Comparison of ENCODE assay signal across 11 mouse cellular contexts in the genomic region with DNA sequence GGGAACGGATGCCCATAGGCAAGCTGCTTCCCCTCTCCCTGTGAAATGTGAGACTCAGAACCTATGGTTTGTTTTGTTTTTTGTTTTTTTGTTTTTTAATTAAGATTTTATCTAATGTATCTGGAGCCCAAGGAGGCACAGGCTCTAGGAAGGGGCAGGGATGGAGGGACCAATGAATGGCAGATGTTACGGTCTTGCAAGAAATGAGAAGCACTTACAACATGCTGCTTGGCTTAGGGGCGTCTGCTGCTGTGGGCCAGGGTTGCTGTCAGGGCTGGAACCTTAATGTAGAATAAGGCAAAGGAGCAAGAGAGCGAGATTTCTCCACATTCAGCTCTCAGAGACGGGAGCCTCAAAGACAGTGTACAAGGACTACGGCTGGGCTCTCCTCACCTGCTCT. TPM values are rescaled to one million over a fixed set of nuclear protein-coding genes. Genes with fewer than 3 reads are reported as not detected.
DNase-seq lines count a peak whose midpoint lies in the region; ATAC-seq and TF ChIP-seq lines count a peak whose summit lies in the region.
"Had no signal": no experiment of that assay in that cellular context is flagged by ENCODE, and none has a peak within 500 bp of the region (broad histone marks: within the 10 kb centered on the region; RNA-seq: fewer than 3 reads in every experiment).

No protein-coding gene starts in this region.

- no peak for DNase-seq in forebrain, embryonic 10.5 days (ENCODE audit: extremely low spot score, low spot score)
- DNase-seq in lung, adult 18-20 months, result no peak
- no peak for DNase-seq in forebrain, postnatal 0 days
- DNase-seq in adrenal gland, adult 18-20 months (ENCODE audit: low spot score in 2 of 2), result no peak
- DNase-seq in cerebellum, postnatal 25 days, result no peak
- DNase-seq: lung, postnatal 36 days had no signal

- no peak overlapping the region for H3K9ac ChIP-seq in forebrain, embryonic 16.5 days (replicated peaks; ENCODE audit: low read depth, low read length)
- H3K9ac ChIP-seq in lung, embryonic 15.5 days, result no peak overlapping the region
- no peak overlapping the region for H3K9ac ChIP-seq in forebrain, postnatal 0 days
- no peak overlapping the region for H3K9ac ChIP-seq in neural tube, embryonic 13.5 days

- peaks cover 50% of the 10 kb centered on the region for H3K4me1 ChIP-seq in forebrain, embryonic 10.5 days
- H3K4me1 ChIP-seq in forebrain, embryonic 16.5 days (replicated peaks; ENCODE audit: control insufficient read depth, insufficient read depth, low read length), result peaks cover 36% of the 10 kb centered on the region
- H3K4me1 ChIP-seq in lung, embryonic 15.5 days, result peaks cover 46% of the 10 kb centered on the region
- 0 out of 2 replicates have a peak, but pooled peaks cover 18% of the 10 kb centered on the region for H3K4me1 ChIP-seq in forebrain, postnatal 0 days (ENCODE audit: insufficient read depth)
- peaks cover 49% of the 10 kb centered on the region for H3K4me1 ChIP-seq in neural tube, embryonic 13.5 days (replicated peaks)

- no peak overlapping the region for H3K4me2 ChIP-seq in forebrain, embryonic 16.5 days (ENCODE audit: low read length)
- no peak overlapping the region for H3K4me2 ChIP-seq in lung, embryonic 15.5 days
- H3K4me2 ChIP-seq in forebrain, postnatal 0 days (ENCODE audit: low read depth), result no peak overlapping the region
- no peak overlapping the region for H3K4me2 ChIP-seq in neural tube, embryonic 13.5 days

- no peak for TF ChIP-seq CTCF in forebrain, postnatal 0 days (IDR thresholded peaks at IDR 0.05; ENCODE audit: low read depth)

- H3K27ac ChIP-seq in forebrain, embryonic 10.5 days, result peak overlapping the region; percentile 73
- no peak overlapping the region; the same call in 1 of the 2 replicates for H3K27ac ChIP-seq in forebrain, embryonic 16.5 days (ENCODE audit: low read length)
- 0 out of 2 replicates have a peak overlapping the region, but pooled peaks have one; percentile 21 for H3K27ac ChIP-seq in lung, embryonic 15.5 days
- H3K27ac ChIP-seq in forebrain, postnatal 0 days (ENCODE audit: low read depth, low read length), result peak overlapping the region; percentile 57; the same call in 1 of the 2 replicates
- H3K27ac ChIP-seq in neural tube, embryonic 13.5 days (replicated peaks), result peak overlapping the region; percentile 77

- peaks cover 46% of the 10 kb centered on the region for H3K27me3 ChIP-seq in forebrain, embryonic 10.5 days (ENCODE audit: poor library complexity, severe bottlenecking)
- no peaks in the 10 kb centered on the region for H3K27me3 ChIP-seq in forebrain, embryonic 16.5 days (replicated peaks; ENCODE audit: control insufficient read depth, insufficient read depth, low read length)
- H3K27me3 ChIP-seq in lung, embryonic 15.5 days, result peaks cover 17% of the 10 kb centered on the region
- no peaks in the 10 kb centered on the region for H3K27me3 ChIP-seq in forebrain, postnatal 0 days (ENCODE audit: insufficient read depth, low read length)
- peaks cover under 1% of the 10 kb centered on the region for H3K27me3 ChIP-seq in neural tube, embryonic 13.5 days

- ATAC-seq in forebrain, embryonic 16.5 days, result no peak
- no peak for ATAC-seq in lung, embryonic 15.5 days (ENCODE audit: borderline replicate concordance, extremely low read depth, low FRiP score, low TSS enrichment)
- no peak for ATAC-seq in forebrain, postnatal 0 days
- no peak for ATAC-seq in neural tube, embryonic 13.5 days (ENCODE audit: low read depth)

- 75% methylated on average over 6 of the region's 6 CpGs for WGBS in forebrain, embryonic 10.5 days
- 47% methylated on average over 6 of the region's 6 CpGs for WGBS in forebrain, embryonic 16.5 days
- 59% methylated on average over 6 of the region's 6 CpGs for WGBS in lung, embryonic 15.5 days
- 53% methylated on average over 6 of the region's 6 CpGs for WGBS in forebrain, postnatal 0 days
- 73% methylated on average over 6 of the region's 6 CpGs for WGBS in neural tube, embryonic 13.5 days

- H3K36me3 ChIP-seq in forebrain, embryonic 10.5 days (replicated peaks), result no peaks in the 10 kb centered on the region
- no peaks in the 10 kb centered on the region for H3K36me3 ChIP-seq in forebrain, embryonic 16.5 days (ENCODE audit: control insufficient read depth, insufficient read depth)
- no peaks in the 10 kb centered on the region for H3K36me3 ChIP-seq in lung, embryonic 15.5 days
- H3K36me3 ChIP-seq in forebrain, postnatal 0 days (ENCODE audit: insufficient read depth), result peaks cover 30% of the 10 kb centered on the region
- peaks cover 41% of the 10 kb centered on the region for H3K36me3 ChIP-seq in neural tube, embryonic 13.5 days

- no peaks in the 10 kb centered on the region for H3K9me3 ChIP-seq in forebrain, embryonic 10.5 days
- no peaks in the 10 kb centered on the region for H3K9me3 ChIP-seq in forebrain, embryonic 16.5 days (ENCODE audit: control insufficient read depth, low read length)
- no peaks in the 10 kb centered on the region for H3K9me3 ChIP-seq in lung, embryonic 15.5 days
- no peaks in the 10 kb centered on the region for H3K9me3 ChIP-seq in forebrain, postnatal 0 days (ENCODE audit: low read length)
- no peaks in the 10 kb centered on the region for H3K9me3 ChIP-seq in neural tube, embryonic 13.5 days

- no peak overlapping the region for H3K4me3 ChIP-seq in forebrain, embryonic 10.5 days
- no peak overlapping the region for H3K4me3 ChIP-seq in forebrain, embryonic 16.5 days (replicated peaks; ENCODE audit: low read length)
- H3K4me3 ChIP-seq in lung, embryonic 15.5 days, result no peak overlapping the region
- no peak overlapping the region for H3K4me3 ChIP-seq in forebrain, postnatal 0 days (ENCODE audit: low read depth, low read length)
- no peak overlapping the region for H3K4me3 ChIP-seq in neural tube, embryonic 13.5 days
- H3K4me3 ChIP-seq: myocyte had no signal

RNA-seq across cellular contexts. Expression of a gene that starts 4.6 kb away (rescaled TPM):
- polyA plus RNA-seq in forebrain, embryonic 10.5 days (2016; fragmentation: Nextera tagmentation; extraction: Ambion mirVana), result 1.1 TPM in 2 replicates
- 18.0 and 23.4 TPM in 2 replicates for polyA plus RNA-seq in forebrain, embryonic 16.5 days (2015; fragmentation: Nextera tagmentation; extraction: Ambion mirVana)
- 0.72 and 1.1 TPM in 2 replicates for polyA plus RNA-seq in lung, embryonic 15.5 days (2015; fragmentation: Nextera tagmentation; extraction: Ambion mirVana)
- total RNA-seq in forebrain, postnatal 0 days (2014; rRNA removed), result 20.0 and 24.2 TPM in 2 replicates
- polyA plus RNA-seq in forebrain, postnatal 0 days (2015; fragmentation: Nextera tagmentation; extraction: Ambion mirVana), result 17.9 and 23.2 TPM in 2 replicates
- polyA plus RNA-seq in neural tube, embryonic 13.5 days (2015; fragmentation: Nextera tagmentation; extraction: Ambion mirVana), result 22.2 and 24.0 TPM in 2 replicates
- under 1 TPM; 0.32 to 0.40 TPM for total RNA-seq in adrenal gland, adult 18-20 months (2021)
- total RNA-seq: granulocyte monocyte progenitor cell, adult 5-6 weeks had no signal

RNA-seq across cellular contexts. Expression of a gene that starts 5.8 kb away (rescaled TPM):
- polyA plus RNA-seq in forebrain, embryonic 10.5 days (2016; fragmentation: Nextera tagmentation; extraction: Ambion mirVana), result 1.6 and 2.3 TPM in 2 replicates
- 0.53 and 1.0 TPM in 2 replicates for polyA plus RNA-seq in forebrain, embryonic 16.5 days (2015; fragmentation: Nextera tagmentation; extraction: Ambion mirVana)
- 1.2 and 2.0 TPM in 2 replicates for polyA plus RNA-seq in lung, embryonic 15.5 days (2015; fragmentation: Nextera tagmentation; extraction: Ambion mirVana)
- 1.0 and 3.8 TPM in 2 replicates for total RNA-seq in forebrain, postnatal 0 days (2014; rRNA removed)
- polyA plus RNA-seq in forebrain, postnatal 0 days (2015; fragmentation: Nextera tagmentation; extraction: Ambion mirVana), result 0.86 and 2.3 TPM in 2 replicates
- polyA plus RNA-seq in neural tube, embryonic 13.5 days (2015; fragmentation: Nextera tagmentation; extraction: Ambion mirVana), result 0.40 and 1.6 TPM in 2 replicates
- total RNA-seq in adrenal gland, adult 18-20 months (2021), result 1 to 10 TPM in 1 of 2 experiments, not detected in 1; 1.2 TPM

RNA-seq across cellular contexts. Expression of a gene that starts 33.6 kb away (rescaled TPM):
- 0.21 and 0.97 TPM in 2 replicates for polyA plus RNA-seq in forebrain, embryonic 10.5 days (2016; fragmentation: Nextera tagmentation; extraction: Ambion mirVana)
- polyA plus RNA-seq in forebrain, embryonic 16.5 days (2015; fragmentation: Nextera tagmentation; extraction: Ambion mirVana), result 2.0 and 3.7 TPM in 2 replicates
- polyA plus RNA-seq in lung, embryonic 15.5 days (2015; fragmentation: Nextera tagmentation; extraction: Ambion mirVana), result 1.3 and 2.9 TPM in 2 replicates
- total RNA-seq in forebrain, postnatal 0 days (2014; rRNA removed), result 3.2 and 4.3 TPM in 2 replicates
- 1.5 and 2.6 TPM in 2 replicates for polyA plus RNA-seq in forebrain, postnatal 0 days (2015; fragmentation: Nextera tagmentation; extraction: Ambion mirVana)
- 1.6 and 2.4 TPM in 2 replicates for polyA plus RNA-seq in neural tube, embryonic 13.5 days (2015; fragmentation: Nextera tagmentation; extraction: Ambion mirVana)
- 1 to 10 TPM; 3.7 to 5.2 TPM for total RNA-seq in adrenal gland, adult 18-20 months (2021)

RNA-seq across cellular contexts. Expression of a gene that starts 37.8 kb away (rescaled TPM):
- 28.6 and 34.3 TPM in 2 replicates for polyA plus RNA-seq in forebrain, embryonic 10.5 days (2016; fragmentation: Nextera tagmentation; extraction: Ambion mirVana)
- polyA plus RNA-seq in forebrain, embryonic 16.5 days (2015; fragmentation: Nextera tagmentation; extraction: Ambion mirVana), result 17.3 and 22.2 TPM in 2 replicates
- 23.6 and 24.5 TPM in 2 replicates for polyA plus RNA-seq in lung, embryonic 15.5 days (2015; fragmentation: Nextera tagmentation; extraction: Ambion mirVana)
- 36.2 and 44.9 TPM in 2 replicates for total RNA-seq in forebrain, postnatal 0 days (2014; rRNA removed)
- polyA plus RNA-seq in forebrain, postnatal 0 days (2015; fragmentation: Nextera tagmentation; extraction: Ambion mirVana), result 12.2 and 16.0 TPM in 2 replicates
- polyA plus RNA-seq in neural tube, embryonic 13.5 days (2015; fragmentation: Nextera tagmentation; extraction: Ambion mirVana), result 18.8 and 19.6 TPM in 2 replicates
- total RNA-seq in adrenal gland, adult 18-20 months (2021), result 10 to 100 TPM; 28.7 to 39.0 TPM

RNA-seq across cellular contexts. Expression of a gene that starts 38.2 kb away (rescaled TPM):
- 289 and 305 TPM in 2 replicates for polyA plus RNA-seq in forebrain, embryonic 10.5 days (2016; fragmentation: Nextera tagmentation; extraction: Ambion mirVana)
- polyA plus RNA-seq in forebrain, embryonic 16.5 days (2015; fragmentation: Nextera tagmentation; extraction: Ambion mirVana), result 135 and 147 TPM in 2 replicates
- polyA plus RNA-seq in lung, embryonic 15.5 days (2015; fragmentation: Nextera tagmentation; extraction: Ambion mirVana), result 142 and 158 TPM in 2 replicates
- total RNA-seq in forebrain, postnatal 0 days (2014; rRNA removed), result 24.4 and 31.6 TPM in 2 replicates
- polyA plus RNA-seq in forebrain, postnatal 0 days (2015; fragmentation: Nextera tagmentation; extraction: Ambion mirVana), result 144 and 167 TPM in 2 replicates
- polyA plus RNA-seq in neural tube, embryonic 13.5 days (2015; fragmentation: Nextera tagmentation; extraction: Ambion mirVana), result 145 and 151 TPM in 2 replicates
- total RNA-seq in adrenal gland, adult 18-20 months (2021), result 10 to 100 TPM; 86.1 to 87.1 TPM
